Mouse (Mus musculus) colon, adult 2 months (tissue): ENCODE data around the gene Elmo2. TPM values are rescaled to one million over a fixed set of nuclear protein-coding genes. Genes with fewer than 3 reads are reported as not detected.

ENCODE experiments used
- polyA plus RNA-seq: library from polyadenylated mRNA; depleted of rRNA; stranded (reverse); fragments of >200 nt; gene quantifications from 2 replicates; pipeline ENCODE4 v1.2.3, GENCODE M21; 2012; rRNA removed

The Elmo2 gene
- polyA plus RNA-seq = 30.5 and 44.5 TPM in 2 replicates

GRCm38 (mm10) chr2:165326304-165327190 is at the start of gene Elmo2:
Elmo2 (minus strand) TSS chr2:165326479.

GRCm38 (mm10) chr2:165368496-165368895 is 42.2 kb upstream of the Elmo2 start, which contains the start of gene Zfp663:
Zfp663 (minus strand) TSS chr2:165368729.

GRCm38 (mm10) chr2:165287202-165287984 is 38.9 kb downstream of the Elmo2 start, which contains the start of gene Slc35c2:
Slc35c2 (minus strand) TSS chr2:165287869.

Other genes starting within 250 kb of the Elmo2 start
- gene 1700025C18Rik, start 235.7 kb downstream of the Elmo2 start, polyA plus RNA-seq = not detected in 2 replicates
- 0.28 and 0.29 TPM in 2 replicates for gene Cdh22, start 91.6 kb downstream of the Elmo2 start, polyA plus RNA-seq
- gene Slc35c2, start 38.6 kb downstream of the Elmo2 start, polyA plus RNA-seq = 47.3 and 58.3 TPM in 2 replicates
- not detected in 2 replicates for gene Zfp663, start 42.2 kb upstream of the Elmo2 start, polyA plus RNA-seq
- 0.96 and 1.2 TPM in 2 replicates for gene Zfp334, start 61.8 kb upstream of the Elmo2 start, polyA plus RNA-seq
- 0.55 and 0.68 TPM in 2 replicates for gene Ocstamp, start 73.9 kb upstream of the Elmo2 start, polyA plus RNA-seq
- gene Slc13a3, start 146.8 kb upstream of the Elmo2 start, polyA plus RNA-seq = 0.68 and 1.0 TPM in 2 replicates
- 19.5 and 24.3 TPM in 2 replicates for gene Trp53rka, start 166.8 kb upstream of the Elmo2 start, polyA plus RNA-seq
- gene Slc2a10, start 177.3 kb upstream of the Elmo2 start, polyA plus RNA-seq = 19.7 and 20.4 TPM in 2 replicates